22 mouse cellular contexts compared by ENCODE assay signal in the genomic region with DNA sequence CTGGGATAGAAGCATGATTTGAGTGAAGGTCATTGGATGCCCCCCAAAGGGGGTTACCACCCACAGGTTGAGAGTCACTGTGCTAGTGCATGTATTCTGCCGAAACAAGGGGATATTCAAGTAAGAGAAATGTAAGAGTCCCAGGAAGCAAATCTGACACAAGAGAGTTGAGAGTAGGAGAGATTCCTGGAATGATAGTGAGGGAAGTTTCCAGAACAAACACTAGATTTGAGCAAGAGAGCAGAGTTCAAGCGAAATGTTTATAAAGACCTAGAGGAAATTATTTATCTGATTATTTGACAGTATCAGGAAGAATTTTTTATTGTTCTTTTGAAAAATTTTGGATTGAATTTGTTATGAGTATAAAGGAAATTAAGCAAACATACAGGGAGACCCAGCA.
DNase-seq lines count a peak whose midpoint lies in the region; ATAC-seq and TF ChIP-seq lines count a peak whose summit lies in the region.
"Had no signal": no experiment of that assay in that cellular context is flagged by ENCODE, and none has a peak within 500 bp of the region (broad histone marks: within the 10 kb centered on the region; RNA-seq: fewer than 3 reads in every experiment).

No protein-coding gene starts in this region.

- ATAC-seq in kidney, postnatal 0 days (replicated peaks; ENCODE audit: low FRiP score, low read depth) = no peak
- ATAC-seq in kidney, embryonic 16.5 days (ENCODE audit: low FRiP score, low TSS enrichment) = no peak
- no peak for ATAC-seq in midbrain, embryonic 11.5 days (ENCODE audit: low FRiP score)
- no peak for ATAC-seq in midbrain, postnatal 0 days (ENCODE audit: low FRiP score)
- ATAC-seq: activated CD4-positive, CD25-positive, alpha-beta regulatory T cell, adult 4 months; CD4-positive, CD25-positive, alpha-beta regulatory T cell, adult 4 months; Patski had no signal

- no peak overlapping the region for H3K4me3 ChIP-seq in kidney, adult 2 months (ENCODE audit: insufficient read depth, low read depth, low read length)
- H3K4me3 ChIP-seq in kidney, postnatal 0 days (replicated peaks; ENCODE audit: low read depth, low read length) = no peak overlapping the region
- H3K4me3 ChIP-seq in kidney, embryonic 16.5 days (ENCODE audit: low read length) = no peak overlapping the region
- H3K4me3 ChIP-seq in liver, adult 2 months (ENCODE audit: insufficient read depth, low read depth, low read length) = no peak overlapping the region
- H3K4me3 ChIP-seq in midbrain, embryonic 11.5 days (ENCODE audit: low read depth, low read length) = no peak overlapping the region
- no peak overlapping the region for H3K4me3 ChIP-seq in midbrain, postnatal 0 days (ENCODE audit: low read depth, low read length)

- no peak overlapping the region for H3K9ac ChIP-seq in kidney, postnatal 0 days (ENCODE audit: low read depth, low read length)
- no peak overlapping the region for H3K9ac ChIP-seq in kidney, embryonic 16.5 days (replicated peaks; ENCODE audit: low read length)
- no peak overlapping the region for H3K9ac ChIP-seq in liver, adult 2 months (ENCODE audit: low read depth, low read length)
- no peak overlapping the region for H3K9ac ChIP-seq in midbrain, embryonic 11.5 days (ENCODE audit: low read length)
- no peak overlapping the region for H3K9ac ChIP-seq in midbrain, postnatal 0 days (replicated peaks; ENCODE audit: low read length, poor library complexity, severe bottlenecking)

- WGBS in kidney, adult 2 months = 63% methylated on average over 2 of the region's 2 CpGs
- WGBS in kidney, postnatal 0 days = 60% methylated on average over 2 of the region's 2 CpGs
- 71% methylated on average over 2 of the region's 2 CpGs for WGBS in kidney, embryonic 16.5 days
- whole genome bisulfite sequencing in liver, adult 2 months = 23% methylated on average over 2 of the region's 2 CpGs
- WGBS in midbrain, embryonic 11.5 days = 92% methylated on average over 2 of the region's 2 CpGs
- 89% methylated on average over 2 of the region's 2 CpGs for WGBS in midbrain, postnatal 0 days

- no peak overlapping the region for H3K27ac ChIP-seq in kidney, adult 2 months (ENCODE audit: insufficient read depth, low read depth, low read length)
- no peak overlapping the region for H3K27ac ChIP-seq in kidney, postnatal 0 days
- no peak overlapping the region for H3K27ac ChIP-seq in kidney, embryonic 16.5 days (ENCODE audit: low read length)
- H3K27ac ChIP-seq in liver, adult 2 months (replicated peaks; ENCODE audit: insufficient read depth, low read depth, low read length) = peak overlapping the region; percentile 63
- H3K27ac ChIP-seq in midbrain, embryonic 11.5 days (ENCODE audit: low read depth, low read length) = no peak overlapping the region
- no peak overlapping the region for H3K27ac ChIP-seq in midbrain, postnatal 0 days (ENCODE audit: low read depth, low read length)

- H3K79me2 ChIP-seq in liver, adult 2 months (ENCODE audit: control insufficient read depth, insufficient read depth, low read length) = no peaks in the 10 kb centered on the region

- peak; percentile 4 for DNase-seq in kidney, adult 2 months
- no peak for DNase-seq in kidney, postnatal 4 days
- DNase-seq in kidney, postnatal 0 days (ENCODE audit: low spot score) = peak; percentile 55
- DNase-seq in liver, adult 2 months (ENCODE audit: extremely low read depth, low read depth, low spot score) = peak; percentile 79
- DNase-seq in liver = no peak
- DNase-seq in midbrain, embryonic 11.5 days (ENCODE audit: low spot score, missing footprints) = peak; percentile 75
- DNase-seq in midbrain, postnatal 0 days (ENCODE audit: low spot score) = no peak
- DNase-seq: adrenal gland, adult 2 months; adrenal gland, adult 8-10 months; adrenal gland, postnatal 10 days; adrenal gland, postnatal 14 days; adrenal gland, postnatal 25 days; adrenal gland, postnatal 36 days; B cell, adult 2 months; cerebellum, adult 11 months; cerebellum, adult 11-12 months had no signal

- no peak for TF ChIP-seq POLR2A in kidney, adult 2 months (IDR thresholded peaks at IDR 0.05; ENCODE audit: low read depth, low read length)
- no peak for TF ChIP-seq POLR2A in liver, adult 2 months (IDR thresholded peaks at IDR 0.05; ENCODE audit: extremely low read depth, insufficient read depth, low read length)

- no peaks in the 10 kb centered on the region for H3K4me1 ChIP-seq in kidney, adult 2 months (ENCODE audit: control insufficient read depth, insufficient read depth, low read length)
- no peaks in the 10 kb centered on the region for H3K4me1 ChIP-seq in kidney, postnatal 0 days (replicated peaks; ENCODE audit: insufficient read depth, low read length)
- no peaks in the 10 kb centered on the region for H3K4me1 ChIP-seq in kidney, embryonic 16.5 days (ENCODE audit: insufficient read depth, low read length)
- peaks cover 2% of the 10 kb centered on the region for H3K4me1 ChIP-seq in liver, adult 2 months (ENCODE audit: control insufficient read depth, insufficient read depth, low read length)
- H3K4me1 ChIP-seq in midbrain, embryonic 11.5 days (ENCODE audit: control insufficient read depth, insufficient read depth, low read length) = no peaks in the 10 kb centered on the region
- H3K4me1 ChIP-seq in midbrain, postnatal 0 days (ENCODE audit: insufficient read depth, low read length) = no peaks in the 10 kb centered on the region

- no peak for TF ChIP-seq CTCF in kidney, adult 2 months (conservative IDR thresholded peaks at IDR 0.05; ENCODE audit: insufficient read depth, insufficient read length, low read depth, low read length)
- TF ChIP-seq CTCF in kidney, postnatal 0 days (IDR thresholded peaks at IDR 0.05; ENCODE audit: low read depth) = no peak
- no peak for TF ChIP-seq CTCF in liver, adult 2 months (IDR thresholded peaks at IDR 0.05; ENCODE audit: low read depth, low read length)
- TF ChIP-seq CTCF in midbrain, postnatal 0 days (IDR thresholded peaks at IDR 0.05) = no peak

- no peaks in the 10 kb centered on the region for H3K9me3 ChIP-seq in kidney, postnatal 0 days (replicated peaks; ENCODE audit: low read length)
- H3K9me3 ChIP-seq in kidney, embryonic 16.5 days (ENCODE audit: low read length) = no peaks in the 10 kb centered on the region
- no peaks in the 10 kb centered on the region for H3K9me3 ChIP-seq in midbrain, embryonic 11.5 days (ENCODE audit: control insufficient read depth, low read length)
- H3K9me3 ChIP-seq in midbrain, postnatal 0 days (ENCODE audit: low read length) = no peaks in the 10 kb centered on the region

- no peaks in the 10 kb centered on the region for H3K36me3 ChIP-seq in kidney, adult 2 months (ENCODE audit: control insufficient read depth, insufficient read depth, low read length)
- H3K36me3 ChIP-seq in kidney, postnatal 0 days (ENCODE audit: insufficient read depth, low read length) = no peaks in the 10 kb centered on the region
- H3K36me3 ChIP-seq in kidney, embryonic 16.5 days (ENCODE audit: insufficient read depth, low read length) = no peaks in the 10 kb centered on the region
- no peaks in the 10 kb centered on the region for H3K36me3 ChIP-seq in liver, adult 2 months (ENCODE audit: control insufficient read depth, insufficient read depth, low read length)
- no peaks in the 10 kb centered on the region for H3K36me3 ChIP-seq in midbrain, embryonic 11.5 days (ENCODE audit: control insufficient read depth, insufficient read depth, low read length)
- H3K36me3 ChIP-seq in midbrain, postnatal 0 days (ENCODE audit: insufficient read depth, low read length) = no peaks in the 10 kb centered on the region
- H3K36me3 ChIP-seq: G1E had no signal

- H3K4me2 ChIP-seq in kidney, postnatal 0 days (ENCODE audit: low read length) = no peak overlapping the region
- no peak overlapping the region for H3K4me2 ChIP-seq in kidney, embryonic 16.5 days (replicated peaks; ENCODE audit: low read depth, low read length)
- no peak overlapping the region for H3K4me2 ChIP-seq in midbrain, embryonic 11.5 days
- H3K4me2 ChIP-seq in midbrain, postnatal 0 days (ENCODE audit: low read depth, low read length, poor library complexity, severe bottlenecking) = no peak overlapping the region

- no peaks in the 10 kb centered on the region for H3K27me3 ChIP-seq in kidney, adult 2 months (replicated peaks; ENCODE audit: control insufficient read depth, insufficient read depth, low read length)
- no peaks in the 10 kb centered on the region for H3K27me3 ChIP-seq in kidney, postnatal 0 days (ENCODE audit: insufficient read depth, low read length)
- H3K27me3 ChIP-seq in kidney, embryonic 16.5 days (ENCODE audit: insufficient read depth, low read length) = no peaks in the 10 kb centered on the region
- H3K27me3 ChIP-seq in liver, adult 2 months (ENCODE audit: control insufficient read depth, insufficient read depth, low read length) = no peaks in the 10 kb centered on the region
- no peaks in the 10 kb centered on the region for H3K27me3 ChIP-seq in midbrain, embryonic 11.5 days (ENCODE audit: control insufficient read depth, insufficient read depth, low read length)
- no peaks in the 10 kb centered on the region for H3K27me3 ChIP-seq in midbrain, postnatal 0 days (ENCODE audit: insufficient read depth, low read length)
- H3K27me3 ChIP-seq: CH12.LX had no signal

Comparison
In these comparisons a context has a peak if more than half of its experiments do, and no peak if none do; other contexts are left out.
1. DNase-seq: peak in kidney, adult 2 months (single experiment), kidney, postnatal 0 days (single experiment), liver, adult 2 months (single experiment) and midbrain, embryonic 11.5 days (single experiment); none in kidney, postnatal 4 days (0 of 2), liver (single experiment) and midbrain, postnatal 0 days (single experiment).